Mouse (Mus musculus): ENCODE measurements around the gene Sulf2.
A peak's percentile ranks its signal among the peaks of the same experiment; 100 is the strongest.

Sulf2 gene

DNA sequence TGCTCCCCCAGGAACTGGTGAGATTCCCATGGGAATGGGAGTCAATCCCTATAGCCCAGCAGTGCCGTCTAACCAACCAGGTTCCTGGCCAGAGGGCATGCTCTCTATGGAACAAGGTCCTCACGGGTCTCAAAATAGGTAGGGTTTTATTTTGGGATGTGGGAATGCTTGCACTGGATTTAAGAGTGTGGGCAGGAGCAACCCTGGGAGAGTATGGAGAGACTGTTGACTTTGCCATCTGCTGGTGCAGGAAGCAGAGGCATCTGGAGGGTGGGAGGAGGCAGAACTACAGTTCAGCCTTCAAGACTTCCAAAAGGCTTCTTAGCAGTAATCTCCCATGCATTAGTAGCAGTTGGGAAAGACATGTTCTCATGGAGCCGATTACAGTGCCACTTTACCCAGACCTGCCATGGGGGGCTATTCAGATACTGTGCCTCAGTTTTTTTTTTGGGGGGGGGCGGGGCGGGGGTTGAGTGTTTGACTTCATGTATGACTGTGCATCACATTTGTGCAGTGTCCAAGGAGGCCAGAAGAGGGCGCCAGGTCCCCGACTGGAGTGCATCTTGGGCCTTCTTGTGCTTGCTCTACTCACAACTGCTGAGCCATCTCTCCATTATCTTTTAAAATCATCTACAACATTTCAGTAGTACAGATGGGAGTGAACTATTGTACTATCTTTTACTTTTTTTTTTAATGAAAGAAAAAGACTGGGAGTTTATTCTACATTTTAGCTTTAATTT lies 95.6 kb downstream of the Sulf2 start:
- DNase-seq (ENCODE audit: low spot score in 2 of 2) = peak; percentile 65 to 79

DNA sequence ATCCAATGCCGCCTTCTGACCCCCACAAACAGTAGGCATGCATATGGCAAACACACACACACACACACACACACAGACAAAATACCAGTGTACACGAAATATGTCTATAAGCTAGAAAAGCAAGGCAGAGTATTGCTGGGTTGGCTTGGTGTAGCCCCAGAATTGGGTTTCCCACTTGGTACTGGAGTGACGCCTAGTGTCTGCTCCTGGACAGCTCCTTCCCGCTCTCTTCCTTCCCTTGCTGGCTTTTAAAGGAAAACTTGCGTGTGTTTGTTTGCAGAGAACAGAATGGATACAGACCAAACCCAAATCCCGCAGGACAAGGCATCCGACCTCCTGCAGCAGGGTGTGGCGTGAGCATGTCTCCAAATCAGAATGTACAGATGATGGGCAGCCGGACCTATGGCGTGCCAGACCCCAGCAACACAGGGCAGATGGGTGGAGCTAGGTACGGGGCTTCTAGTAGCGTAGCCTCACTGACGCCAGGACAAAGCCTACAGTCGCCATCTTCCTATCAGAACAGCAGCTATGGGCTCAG lies 101.4 kb downstream of the Sulf2 start:
- DNase-seq (ENCODE audit: low spot score in 2 of 2) = no peak

GRCm38 (mm10) chr2:166051966-166052365 lies 103.5 kb downstream of the Sulf2 start:
- DNase-seq (ENCODE audit: low spot score in 2 of 2) = peak in 1 of 2 experiments; percentile 52

GRCm38 (mm10) chr2:166051421-166051820 lies 104.0 kb downstream of the Sulf2 start:
- DNase-seq (ENCODE audit: low spot score in 2 of 2) = no peak

DNA sequence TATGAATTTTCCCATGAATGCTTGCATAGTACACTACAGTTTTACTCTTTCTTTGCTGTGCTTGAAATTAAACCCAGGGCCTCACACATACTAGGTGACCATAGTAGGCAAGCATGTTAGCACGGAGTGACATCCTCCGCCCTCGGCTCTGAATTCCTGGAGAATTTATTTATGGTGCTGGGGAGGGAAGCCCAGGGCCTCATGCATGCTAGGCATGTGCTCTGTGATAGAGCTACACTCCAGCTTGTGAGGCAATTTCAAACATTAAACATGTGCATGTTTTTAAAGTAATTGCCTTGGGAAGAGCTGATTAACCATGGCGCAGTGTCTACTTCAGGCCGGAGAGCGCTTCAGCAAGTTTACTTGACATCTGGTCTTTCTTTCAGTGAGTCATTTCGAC lies 106.6 kb downstream of the Sulf2 start:
- DNase-seq (ENCODE audit: low spot score in 2 of 2) = no peak

DNA sequence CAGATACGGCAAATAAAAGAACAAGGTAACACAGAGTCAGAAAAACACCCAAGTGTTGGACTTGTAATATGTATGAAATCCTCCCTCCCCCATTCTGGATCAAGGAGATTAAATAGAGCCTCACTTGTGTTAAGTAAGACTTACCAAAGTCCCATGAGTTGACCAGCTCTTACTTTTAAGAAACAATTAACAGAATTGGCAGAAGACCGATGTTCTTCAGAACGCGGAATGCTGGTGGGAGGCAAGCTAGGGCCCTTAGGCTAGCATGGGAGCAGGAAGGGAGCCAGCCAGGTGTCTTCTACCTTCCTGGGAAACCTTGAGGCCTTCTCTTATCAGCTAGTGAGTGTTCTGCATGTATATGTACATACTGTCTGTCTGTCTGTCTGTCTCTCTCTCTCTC lies 107.5 kb downstream of the Sulf2 start:
- DNase-seq (ENCODE audit: low spot score in 2 of 2) = no peak

DNA sequence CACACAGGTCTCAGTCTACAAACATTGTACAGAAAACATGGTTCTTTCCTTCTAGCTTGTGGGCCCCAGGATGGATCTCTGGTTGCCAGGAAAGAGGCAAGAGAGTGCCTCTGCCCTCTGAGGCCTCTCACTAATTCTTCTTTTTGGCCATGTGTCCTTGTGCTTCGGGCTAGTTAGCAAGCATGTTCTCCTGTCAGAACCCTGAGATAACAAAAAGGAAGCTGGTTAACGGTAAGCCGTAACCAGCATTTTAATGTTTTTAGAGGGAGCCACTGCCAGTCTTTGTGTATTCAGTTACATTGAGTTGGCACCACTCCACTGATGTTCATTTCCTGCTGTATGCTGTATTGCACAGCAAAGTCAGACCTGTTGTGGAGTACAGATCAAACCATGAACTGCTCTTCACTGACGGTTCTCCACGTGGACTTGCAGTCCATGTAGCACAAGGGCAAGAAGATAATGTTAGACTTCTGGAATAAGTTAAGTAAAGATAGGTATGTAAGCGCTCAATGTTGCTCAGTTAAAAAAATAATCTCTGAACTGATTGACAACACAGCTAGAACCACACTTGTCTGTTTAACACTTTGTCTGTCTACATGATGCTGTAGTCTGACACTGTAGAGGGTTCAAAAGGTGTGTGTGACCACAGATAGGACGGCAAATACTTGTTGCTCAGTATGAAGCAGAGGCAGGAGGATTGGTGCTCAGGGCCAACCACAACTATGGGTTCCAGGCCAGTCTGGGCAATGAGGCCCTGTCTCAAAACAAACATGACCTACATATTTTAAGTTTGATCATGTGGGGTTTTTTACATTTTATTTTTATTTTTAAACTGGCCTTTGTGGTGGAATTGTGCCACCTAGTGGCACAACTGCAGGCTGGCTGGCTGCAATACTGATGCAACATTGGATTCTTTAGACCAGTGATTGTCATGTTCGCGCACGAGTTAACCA lies 109.6 kb downstream of the Sulf2 start:
- DNase-seq (ENCODE audit: low spot score in 2 of 2) = no peak

- DNase-seq (ENCODE audit: low spot score in 2 of 2) = no peak
Measured at GRCm38 (mm10) chr2:166045006-166045405, 110.5 kb downstream of the Sulf2 start.

GRCm38 (mm10) chr2:166042542-166042941 lies 112.9 kb downstream of the Sulf2 start:
- DNase-seq (ENCODE audit: low spot score in 2 of 2) = no peak

GRCm38 (mm10) chr2:166039681-166040080 lies 115.8 kb downstream of the Sulf2 start:
- no peak for DNase-seq (ENCODE audit: low spot score in 2 of 2)

DNA sequence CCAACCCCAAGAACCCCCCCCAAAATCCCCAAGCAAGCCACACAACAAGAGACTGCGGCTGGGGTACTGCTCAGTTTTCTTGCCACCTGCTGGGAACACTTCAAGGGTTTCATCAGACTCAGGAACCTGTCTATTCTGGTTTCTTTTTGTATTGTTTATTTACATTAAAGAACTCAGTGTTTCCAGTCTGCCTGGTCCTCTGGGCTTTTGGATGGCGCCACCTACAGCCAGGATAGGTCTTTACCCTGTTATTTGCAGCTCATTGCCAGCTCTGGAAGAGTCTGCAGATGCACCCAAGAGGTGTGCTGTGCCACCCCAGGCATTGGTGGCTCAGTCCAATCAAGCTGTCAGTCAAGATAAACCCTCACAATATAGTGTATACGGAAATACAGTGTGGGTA lies 119.7 kb downstream of the Sulf2 start:
- DNase-seq (ENCODE audit: low spot score in 2 of 2) = peak in 1 of 2 experiments; percentile 56

DNA sequence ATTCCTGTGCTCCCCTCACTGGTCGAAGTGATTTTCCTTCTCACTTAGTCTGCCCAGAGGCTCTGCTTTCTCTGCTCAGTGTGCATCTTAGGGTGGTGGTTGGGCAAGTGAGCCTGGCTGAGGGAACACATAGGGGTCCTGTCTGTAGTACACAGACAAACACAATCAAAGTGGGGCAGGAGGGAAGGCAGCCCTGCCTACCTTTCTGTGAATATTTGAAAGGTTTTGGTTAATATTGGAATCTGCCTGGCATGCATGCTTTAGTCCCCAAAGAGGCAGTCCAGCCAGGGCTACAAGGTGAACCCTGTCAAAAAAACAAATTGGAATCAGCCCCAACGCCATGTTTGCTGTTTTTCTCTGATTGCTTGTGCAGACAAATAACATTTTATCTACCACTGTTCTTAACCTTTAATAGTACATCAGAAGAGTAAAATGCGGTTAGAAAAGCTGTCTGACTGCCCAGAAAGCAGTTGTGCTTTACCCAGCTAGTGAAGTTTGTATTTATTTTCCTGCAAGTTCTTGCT lies 120.4 kb downstream of the Sulf2 start:
- no peak for DNase-seq (ENCODE audit: low spot score in 2 of 2)

DNA sequence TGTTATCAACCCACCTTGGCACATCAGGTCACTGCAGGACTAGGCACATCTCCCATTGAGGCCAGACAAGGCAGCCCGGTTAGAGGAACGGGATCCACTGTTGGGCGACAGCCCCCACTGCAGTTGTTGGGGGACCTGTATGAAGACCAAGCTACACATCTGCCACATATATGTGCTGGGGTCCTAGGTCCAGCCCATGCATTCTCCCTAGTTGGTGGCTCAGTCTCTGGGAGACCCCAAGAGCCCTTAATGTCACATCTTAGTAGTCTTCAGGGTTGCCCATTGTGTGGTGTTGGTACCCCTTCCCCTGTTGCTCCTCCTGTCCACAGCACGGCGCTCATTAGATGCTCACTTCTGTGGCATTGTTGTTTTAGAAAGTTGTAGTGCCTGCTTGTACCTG lies 122.8 kb downstream of the Sulf2 start:
- DNase-seq (ENCODE audit: low spot score in 2 of 2) = no peak

DNA sequence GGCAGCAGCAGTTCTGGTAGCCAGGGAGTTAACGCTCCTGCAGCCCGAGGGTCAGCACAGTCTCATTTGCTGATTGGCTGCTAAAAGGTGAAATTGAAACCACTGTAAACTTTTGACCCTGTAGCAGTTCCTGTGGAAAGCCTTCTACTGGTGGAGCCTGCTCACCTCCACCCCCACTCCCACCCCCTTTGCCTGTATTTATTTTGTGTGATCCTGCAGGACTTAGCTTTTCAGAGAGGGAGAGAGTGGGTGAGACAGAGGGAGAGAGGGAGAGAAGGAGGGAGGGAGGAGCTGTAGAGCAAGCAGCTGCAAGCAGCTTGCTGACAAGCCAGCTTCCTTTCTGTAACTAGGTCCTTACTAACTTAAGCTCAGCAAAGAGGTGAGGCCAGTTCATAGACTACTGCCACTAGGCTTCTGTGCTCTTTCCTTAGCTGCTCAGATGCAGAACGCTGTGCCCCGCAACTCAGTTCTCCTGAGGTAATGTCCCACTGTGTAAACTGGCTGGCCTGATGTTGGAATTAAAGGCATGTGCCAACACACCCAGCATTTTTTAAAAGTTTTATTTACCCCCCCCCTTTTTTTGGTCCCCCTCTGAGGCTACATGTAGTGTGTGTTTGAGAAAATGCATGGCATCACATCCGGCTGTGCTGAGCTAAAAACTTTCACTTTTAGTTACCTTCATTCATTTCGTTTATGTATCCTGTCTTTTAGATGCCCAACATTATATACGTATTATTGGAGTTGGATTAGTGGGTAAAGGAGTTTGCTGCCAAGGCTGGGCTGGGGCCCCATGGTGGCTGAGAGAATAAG lies 124.1 kb downstream of the Sulf2 start:
- DNase-seq (ENCODE audit: low spot score in 2 of 2) = peak; percentile 45 to 67

DNA sequence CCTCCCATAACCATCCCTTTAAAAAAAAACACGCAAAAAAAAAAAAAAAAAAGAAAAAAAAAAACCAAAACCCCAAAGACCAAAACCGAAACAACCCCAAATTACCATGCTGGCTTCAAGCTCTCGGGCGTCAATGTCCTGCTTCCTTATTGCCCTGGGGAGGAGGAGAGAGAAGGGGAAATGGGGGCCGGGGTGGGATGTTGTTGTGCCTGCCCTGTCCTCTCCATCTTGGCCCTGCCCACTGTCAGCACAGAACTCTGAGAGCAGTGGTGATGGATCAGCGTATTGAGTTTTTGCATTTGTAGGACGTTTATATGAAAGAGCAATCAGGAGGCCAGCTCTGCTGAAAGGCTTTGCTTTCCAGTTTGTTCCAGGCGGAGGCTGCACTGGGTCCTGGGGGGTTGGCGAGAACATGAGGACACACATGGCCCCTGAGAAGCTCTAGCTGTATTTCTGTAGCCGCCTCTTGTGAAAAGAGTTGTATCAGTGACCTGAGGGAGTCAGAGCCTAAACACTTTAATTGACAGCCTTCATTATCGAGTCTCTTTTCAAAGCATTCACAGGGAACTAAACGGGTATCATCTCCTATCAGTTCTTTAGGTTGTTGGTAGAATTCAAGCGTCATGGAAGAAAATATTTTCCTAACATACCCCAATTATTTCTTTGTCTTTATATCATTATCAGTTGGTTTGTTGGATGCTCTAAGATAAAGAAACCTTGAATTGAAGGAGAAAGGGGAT lies 125.0 kb downstream of the Sulf2 start:
- DNase-seq (ENCODE audit: low spot score in 2 of 2) = no peak

GRCm38 (mm10) chr2:166029232-166029631 lies 126.2 kb downstream of the Sulf2 start:
- no peak for DNase-seq (ENCODE audit: low spot score in 2 of 2)

DNA sequence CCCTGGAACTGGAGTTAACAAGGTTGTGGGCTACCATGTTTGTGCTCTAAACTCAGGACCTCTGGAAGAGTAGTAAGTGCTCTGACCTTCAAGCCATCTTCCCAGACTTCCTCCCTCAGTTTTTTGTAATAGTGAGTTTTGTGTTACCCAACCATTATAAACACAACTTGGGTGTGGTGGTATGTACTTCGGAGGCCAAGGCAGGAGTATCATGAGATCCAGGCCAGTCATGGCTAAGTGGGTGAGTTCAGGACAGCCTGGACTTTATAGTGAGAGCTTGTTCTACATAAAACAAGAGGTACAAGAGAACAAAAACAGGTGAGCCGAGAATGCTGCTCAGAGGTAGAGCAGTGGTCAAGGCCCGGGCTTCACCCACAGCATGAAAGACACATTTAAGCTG lies 127.6 kb downstream of the Sulf2 start:
- no peak for DNase-seq (ENCODE audit: low spot score in 2 of 2)

- no peak for DNase-seq (ENCODE audit: low spot score in 2 of 2)
Measured at GRCm38 (mm10) chr2:166025943-166026342, 129.5 kb downstream of the Sulf2 start.

- no peak for DNase-seq (ENCODE audit: low spot score in 2 of 2)
Measured at GRCm38 (mm10) chr2:166024621-166025020, 130.8 kb downstream of the Sulf2 start.

GRCm38 (mm10) chr2:166024079-166024478 lies 131.4 kb downstream of the Sulf2 start:
- DNase-seq (ENCODE audit: low spot score in 2 of 2) = no peak
